Mouse (Mus musculus) liver, postnatal 0 days (tissue): Measurements from ENCODE around the gene AI464131. TPM values are rescaled to one million over a fixed set of nuclear protein-coding genes. Genes with fewer than 3 reads are reported as not detected.

ENCODE experiments used
- ATAC-seq: fragments of 200-750 bp; cut with Nextera tagmentation; 2 replicates; pipeline ENCODE4 v1.8.0; 2017; ENCODE audit warnings: mild to moderate bottlenecking, moderate library complexity
- DNase-seq: peaks from one replicate; pipeline ENCODE4 v3.0.0-alpha.2; 2016
- H3K27ac ChIP-seq: fragments of 300-500 bp; sonication (generic); 2 replicates; pipeline ENCODE4 v1.5.1; 2014; ENCODE audit warnings: antibody characterized with exemption, moderate library complexity, mild to moderate bottlenecking, low read depth
- H3K27me3 ChIP-seq: fragments of 300-500 bp; sonication (generic); 2 replicates; pipeline ENCODE4 v1.6.1; 2014; ENCODE audit warnings: low read length, control low read depth, mixed read lengths; ENCODE audit not compliant: insufficient read depth
- H3K36me3 ChIP-seq: fragments of 300-500 bp; sonication (generic); replicated peaks from 2 replicates; pipeline ENCODE4 v1.6.1; 2014; ENCODE audit warnings: mild to moderate bottlenecking, control low read depth, low read length, moderate library complexity, mixed read lengths; ENCODE audit not compliant: insufficient read depth
- H3K4me1 ChIP-seq: fragments of 300-500 bp; sonication (generic); 2 replicates; pipeline ENCODE4 v1.6.1; 2014; ENCODE audit warnings: antibody characterized with exemption, mild to moderate bottlenecking, control low read depth; ENCODE audit not compliant: insufficient read depth
- H3K4me2 ChIP-seq: fragments of 300-500 bp; sonication (generic); 2 replicates; pipeline ENCODE4 v1.6.1; 2014; ENCODE audit warnings: low read depth, mild to moderate bottlenecking, low read length, moderate library complexity, mixed read lengths
- H3K4me3 ChIP-seq: fragments of 300-500 bp; sonication (generic); 2 replicates; pipeline ENCODE4 v1.5.1; 2014; ENCODE audit warnings: low read depth, low read length
- H3K9ac ChIP-seq: fragments of 300-500 bp; sonication (generic); replicated peaks from 2 replicates; pipeline ENCODE4 v1.6.1; 2014; ENCODE audit warnings: mild to moderate bottlenecking, moderate library complexity
- H3K9me3 ChIP-seq: fragments of 300-500 bp; sonication (generic); 2 replicates; pipeline ENCODE4 v1.6.1; 2016; ENCODE audit warnings: mild to moderate bottlenecking, control low read depth, low read length, mixed read lengths
- CTCF ChIP-seq: sonication (generic); IDR thresholded peaks from 2 replicates; pipeline ENCODE4 v1.5.1; 2016; ENCODE audit warnings: antibody characterized with exemption, low read depth
- EP300 ChIP-seq: IDR thresholded peaks from 2 replicates; pipeline ENCODE4 v1.6.1; 2016; ENCODE audit warnings: antibody characterized with exemption, low read depth, mild to moderate bottlenecking
- WGBS: fragments of 180-500 bp; shearing (Covaris S2); extraction: QIAGEN DNeasy Blood & Tissue Kit; methylation state at CpG from one replicate; pipeline ENCODE4 v1.1.7; 2014; ENCODE audit not compliant: insufficient replicate concordance; 5-methylcytosine and 5-hydroxymethylcytosine counted together
- polyA plus RNA-seq: library from polyadenylated mRNA; unstranded; fragments of >200 nt; fragmentation: Nextera tagmentation; extraction: Ambion mirVana; gene quantifications from 2 replicates; pipeline ENCODE4 v1.2.1, GENCODE M21; 2015

Gene AI464131
- polyA plus RNA-seq, 1 experiment from 2014 or later, result 2.0 TPM

DNA sequence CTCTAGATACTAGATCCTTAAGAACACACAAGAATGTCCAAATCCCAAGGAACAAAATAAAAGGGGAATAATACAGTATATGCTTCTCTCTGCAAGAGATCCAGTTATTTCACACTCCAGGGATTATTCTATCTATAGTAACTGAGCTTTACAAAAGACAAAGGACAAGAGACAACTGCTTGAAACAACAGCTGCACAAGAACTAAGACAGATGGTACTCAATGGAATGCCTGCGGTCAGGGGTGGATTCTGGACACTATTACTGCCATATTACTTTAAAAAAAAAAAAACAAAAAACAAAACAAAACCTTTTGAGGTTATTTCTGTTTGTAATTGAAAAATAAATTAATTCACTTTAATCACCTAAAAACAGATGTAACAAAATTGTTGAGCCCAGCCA is 42.2 kb downstream of the AI464131 start:
- DNase-seq, result no peak
- WGBS, result 97% methylated on average over 1 of the region's 1 CpGs
- H3K4me1 ChIP-seq, result peaks cover 17% of the 10 kb centered on the region

DNA sequence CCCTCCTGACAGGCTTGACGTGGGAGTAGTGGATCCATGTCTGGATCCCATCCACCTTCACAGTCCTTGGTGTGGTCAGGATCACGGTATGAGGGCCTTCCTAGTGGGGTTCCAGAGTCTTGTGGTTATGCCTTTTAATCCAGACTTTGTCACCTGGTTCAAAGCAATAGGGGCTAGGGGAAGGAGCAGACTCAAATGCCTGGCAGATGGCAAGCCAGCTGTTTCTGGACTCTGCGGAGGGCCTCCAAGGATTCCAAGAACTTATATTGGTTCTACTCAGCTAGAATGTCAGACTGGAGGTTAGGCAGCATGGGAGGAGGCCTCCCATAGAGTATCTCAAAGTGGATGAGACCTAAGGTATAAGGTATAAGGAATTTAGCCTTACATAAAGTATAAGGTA is 55.3 kb downstream of the AI464131 start:
- no peak overlapping the region for H3K9ac ChIP-seq
- no peaks in the 10 kb centered on the region for H3K27me3 ChIP-seq
- H3K4me1 ChIP-seq, result no peaks in the 10 kb centered on the region
- DNase-seq, result no peak
- TF ChIP-seq CTCF (no peak), EP300 (no peak)
- no peak overlapping the region for H3K4me2 ChIP-seq
- no peak for ATAC-seq
- no peaks in the 10 kb centered on the region for H3K9me3 ChIP-seq
- no peak overlapping the region for H3K4me3 ChIP-seq
- no peaks in the 10 kb centered on the region for H3K36me3 ChIP-seq
- 92% methylated on average over 3 of the region's 3 CpGs for WGBS
- H3K27ac ChIP-seq, result no peak overlapping the region

More for the DNA sequence above, 42.2 kb downstream of the AI464131 start:
- Histone ChIP-seq H3K27me3 (no peaks in the 10 kb centered on the region), H3K27ac (no peak overlapping the region), H3K4me2 (no peak overlapping the region), H3K36me3 (no peaks in the 10 kb centered on the region), H3K9me3 (no peaks in the 10 kb centered on the region), H3K9ac (no peak overlapping the region), H3K4me3 (no peak overlapping the region)
- TF ChIP-seq CTCF (no peak), EP300 (no peak)
- ATAC-seq, result no peak

Other genes with a start within 250 kb of the AI464131 start
- 8.3 and 10.8 TPM in 2 replicates for gene Ubap2, start 227.9 kb downstream of the AI464131 start, polyA plus RNA-seq
- gene Dcaf12, start 188.2 kb downstream of the AI464131 start, polyA plus RNA-seq, result 35.8 and 39.6 TPM in 2 replicates
- gene Ubap1, start 154.1 kb downstream of the AI464131 start, polyA plus RNA-seq, result 25.6 and 28.6 TPM in 2 replicates
- 2.4 and 2.5 TPM in 2 replicates for gene Kif24, start 38.2 kb downstream of the AI464131 start, polyA plus RNA-seq
- 13.6 and 14.4 TPM in 2 replicates for gene Nudt2, start 37.9 kb downstream of the AI464131 start, polyA plus RNA-seq
- gene 1110017D15Rik, start 14.3 kb upstream of the AI464131 start, polyA plus RNA-seq, result not detected in 2 replicates
- gene Fam219a, start 66.5 kb upstream of the AI464131 start, polyA plus RNA-seq, result 0.77 and 1.0 TPM in 2 replicates
- gene Dnaic1, start 66.7 kb upstream of the AI464131 start, polyA plus RNA-seq, result 10.6 and 14.2 TPM in 2 replicates
- 25.2 and 26.4 TPM in 2 replicates for gene Enho, start 137.2 kb upstream of the AI464131 start, polyA plus RNA-seq
- gene Cntfr, start 194.0 kb upstream of the AI464131 start, polyA plus RNA-seq, result 0.12 and 0.29 TPM in 2 replicates
- gene Il11ra1, start 196.9 kb upstream of the AI464131 start, polyA plus RNA-seq, result 28.5 and 33.2 TPM in 2 replicates
- gene Rpp25l, start 210.5 kb upstream of the AI464131 start, polyA plus RNA-seq, result 30.9 and 31.7 TPM in 2 replicates
- 64.0 and 65.2 TPM in 2 replicates for gene Dctn3, start 220.1 kb upstream of the AI464131 start, polyA plus RNA-seq
- not detected in 2 replicates for gene Arid3c, start 228.1 kb upstream of the AI464131 start, polyA plus RNA-seq